Mouse (Mus musculus) CH12.LX (cell line): ENCODE measurements around the gene Gm20716.

Source experiments
- CHD1 ChIP-seq: IDR thresholded peaks from 2 replicates; pipeline ENCODE4 v1.6.1; 2012; ENCODE audit warnings: low read depth, low read length, improper control_type of control experiment, inconsistent platforms
- CHD2 ChIP-seq: IDR thresholded peaks from 2 replicates; pipeline ENCODE4 v1.6.1; 2011; ENCODE audit warnings: low read length, improper control_type of control experiment
- CTCF ChIP-seq, 2 experiments: IDR thresholded peaks in 1 of 2; conservative IDR thresholded peaks in 1 of 2; 2 replicates each; pipeline ENCODE4 v1.5.1; 2011 to 2012; ENCODE audit warnings: low read depth in 2 of 2, low read length in 2 of 2, improper control_type of control experiment in 1 of 2, inconsistent platforms in 1 of 2, mild to moderate bottlenecking in 1 of 2, moderate library complexity in 1 of 2
- ELF1 ChIP-seq: IDR thresholded peaks from 2 replicates; pipeline ENCODE4 v1.6.1; 2014; ENCODE audit warnings: low read depth, mild to moderate bottlenecking, inconsistent platforms, low read length, improper control_type of control experiment
- EP300 ChIP-seq: IDR thresholded peaks from 2 replicates; pipeline ENCODE4 v1.6.1; 2011; ENCODE audit warnings: low read length, improper control_type of control experiment
- GABPA ChIP-seq: IDR thresholded peaks from 2 replicates; pipeline ENCODE4 v1.6.1; 2012; ENCODE audit warnings: low read depth, low read length, improper control_type of control experiment, inconsistent platforms; ENCODE audit not compliant: insufficient replicate concordance
- KAT2A ChIP-seq: IDR thresholded peaks from 2 replicates; pipeline ENCODE4 v1.6.1; 2012; ENCODE audit warnings: low read length, improper control_type of control experiment, inconsistent platforms; ENCODE audit not compliant: insufficient replicate concordance
- MAZ ChIP-seq: IDR thresholded peaks from 2 replicates; pipeline ENCODE4 v1.6.1; 2012; ENCODE audit warnings: low read depth, mild to moderate bottlenecking, inconsistent platforms, low read length, improper control_type of control experiment, moderate library complexity
- PAX5 ChIP-seq: IDR thresholded peaks from 2 replicates; pipeline ENCODE4 v1.6.1; 2012; ENCODE audit warnings: low read length, inconsistent platforms, mixed read lengths
- POLR2A ChIP-seq: IDR thresholded peaks from 2 replicates; pipeline ENCODE4 v1.6.1; 2011; ENCODE audit warnings: low read depth, mild to moderate bottlenecking, improper control_type of control experiment, low read length

GRCm38 (mm10) chr2:168242841-168243240 lies 12.7 kb upstream of the Gm20716 start:
- TF ChIP-seq GABPA: no peak
- no peak for TF ChIP-seq CHD2
- TF ChIP-seq CTCF (conservative IDR thresholded peaks at IDR 0.05 in 1 of 2, IDR thresholded peaks at IDR 0.05 in 1 of 2; ENCODE audit: low read depth in 2 of 2, low read length in 2 of 2): no peak
- no peak for TF ChIP-seq KAT2A
- TF ChIP-seq EP300: no peak
- TF ChIP-seq POLR2A: no peak
- TF ChIP-seq PAX5: no peak
- TF ChIP-seq MAZ: no peak
- TF ChIP-seq CHD1: no peak
- TF ChIP-seq ELF1: no peak
